Mouse (Mus musculus): Measurements from ENCODE around the gene Lrrc3c. TPM values are rescaled to one million over a fixed set of nuclear protein-coding genes. Genes with fewer than 3 reads are reported as not detected.

The Lrrc3c gene
- polyA plus RNA-seq, 1 experiment from 2014 or later = not detected

DNA sequence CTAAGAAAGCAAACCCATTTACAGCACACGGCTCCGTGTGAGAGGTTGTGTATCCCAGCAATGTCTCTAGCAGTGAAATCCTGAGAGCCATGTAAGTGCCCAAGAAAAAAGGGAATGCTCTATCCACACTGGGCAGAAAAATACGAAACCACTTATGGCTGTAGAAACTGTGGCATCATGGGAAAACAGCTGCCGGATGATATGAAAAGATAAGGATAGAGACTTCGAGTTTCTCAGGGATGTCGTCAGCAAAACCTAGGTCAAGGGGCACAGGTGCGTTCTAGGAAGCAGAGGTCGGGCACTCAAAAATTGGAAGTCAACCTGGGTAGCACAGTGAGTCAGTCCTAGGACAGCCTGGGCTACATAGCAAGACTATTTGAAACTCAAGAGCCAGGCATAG, 8.8 kb upstream of the Lrrc3c start:
- H3K4me3 ChIP-seq (ENCODE audit: low read depth, low read length) = no peak overlapping the region
- ATAC-seq (replicated peaks; ENCODE audit: low FRiP score) (no peak), DNase-seq (ENCODE audit: low spot score) (no peak)
- peak overlapping the region; percentile 89; the same call in 1 of the 2 replicates for H3K4me2 ChIP-seq
- no peaks in the 10 kb centered on the region for H3K9me3 ChIP-seq (ENCODE audit: control insufficient read depth, low read length)
- peak overlapping the region; percentile 97; the same call in 1 of the 2 replicates for H3K27ac ChIP-seq (ENCODE audit: low read depth, low read length)
- 73% methylated on average over 8 of the region's 8 CpGs for WGBS
- no peaks in the 10 kb centered on the region for H3K27me3 ChIP-seq (replicated peaks; ENCODE audit: control insufficient read depth, insufficient read depth, low read length)
- H3K36me3 ChIP-seq (ENCODE audit: control insufficient read depth, insufficient read depth, low read length) = no peaks in the 10 kb centered on the region
- peaks cover 41% of the 10 kb centered on the region for H3K4me1 ChIP-seq (replicated peaks; ENCODE audit: control insufficient read depth, insufficient read depth, low read length)
- H3K9ac ChIP-seq (ENCODE audit: low read depth, low read length) = peak overlapping the region; percentile 15

DNA sequence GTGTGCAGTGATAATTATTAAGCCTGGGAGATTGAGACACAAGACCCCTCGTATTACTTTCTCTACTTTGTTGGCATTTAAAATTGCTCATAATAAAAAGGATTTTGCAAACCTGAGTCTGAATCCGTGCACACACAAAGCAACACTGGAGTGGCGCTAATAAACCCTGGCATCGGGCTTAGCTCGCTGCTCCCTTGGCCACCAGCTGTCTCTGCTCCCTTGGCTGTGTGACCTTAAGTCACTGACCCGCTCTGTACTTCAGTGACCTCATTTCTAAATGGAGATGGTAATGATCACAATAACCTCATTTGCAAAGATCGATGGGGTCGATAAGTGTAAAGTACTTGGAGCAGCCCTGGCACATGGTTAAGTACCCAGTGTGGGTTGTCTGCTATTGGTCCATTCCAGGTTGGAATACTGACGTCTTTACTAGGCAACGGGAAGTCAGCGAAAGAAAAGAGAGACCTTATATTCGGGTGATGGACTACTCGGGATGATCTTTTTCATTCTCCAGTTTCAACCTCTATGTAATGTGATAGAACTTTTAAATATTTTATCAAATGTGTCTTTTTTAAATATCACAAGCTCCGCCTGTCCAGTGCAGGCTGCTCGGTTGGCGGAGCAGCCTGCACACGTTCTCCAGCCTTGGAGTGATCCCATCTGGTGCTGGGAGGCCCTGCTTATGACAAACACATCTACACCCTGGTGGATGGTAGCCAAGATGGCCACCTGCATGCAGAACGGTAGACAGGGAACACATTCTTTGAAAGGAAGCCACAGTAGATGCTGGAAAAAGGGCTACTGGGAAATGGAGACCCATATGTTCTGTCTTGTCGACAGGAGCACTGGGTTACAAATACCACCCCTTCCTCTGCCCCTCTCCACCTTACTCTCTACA, 7.3 kb upstream of the Lrrc3c start:
- no peaks in the 10 kb centered on the region for H3K27me3 ChIP-seq (replicated peaks; ENCODE audit: control insufficient read depth, insufficient read depth, low read length)
- peaks cover 26% of the 10 kb centered on the region for H3K4me1 ChIP-seq (replicated peaks; ENCODE audit: control insufficient read depth, insufficient read depth, low read length)
- no peak for ATAC-seq (replicated peaks; ENCODE audit: low FRiP score)
- H3K27ac ChIP-seq (ENCODE audit: low read depth, low read length) = no peak overlapping the region
- H3K4me2 ChIP-seq = no peak overlapping the region
- no peak overlapping the region for H3K9ac ChIP-seq (ENCODE audit: low read depth, low read length)
- H3K4me3 ChIP-seq (ENCODE audit: low read depth, low read length) = no peak overlapping the region
- no peak for DNase-seq (ENCODE audit: low spot score)
- H3K9me3 ChIP-seq (ENCODE audit: control insufficient read depth, low read length) = no peaks in the 10 kb centered on the region
- 79% methylated on average over 19 of the region's 19 CpGs for WGBS
- H3K36me3 ChIP-seq (ENCODE audit: control insufficient read depth, insufficient read depth, low read length) = no peaks in the 10 kb centered on the region

DNA sequence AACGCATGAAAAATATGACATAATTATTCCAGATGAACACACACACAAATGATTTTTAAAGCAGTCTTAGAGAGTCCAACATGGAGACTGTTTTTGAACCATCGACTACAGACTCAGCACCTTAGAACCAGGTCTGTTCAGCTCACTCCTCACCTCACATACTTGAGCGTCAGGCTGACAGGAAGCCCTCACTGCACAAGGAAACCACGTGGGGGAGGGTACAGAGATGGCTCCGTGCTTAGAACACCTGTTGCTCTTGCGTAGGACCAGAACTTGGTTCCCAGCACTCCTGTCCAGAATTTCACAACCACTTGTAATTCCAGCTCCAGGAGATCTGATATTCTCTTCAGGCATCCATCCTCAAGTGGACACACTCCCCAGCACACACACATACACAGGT, 3.1 kb upstream of the Lrrc3c start:
- 67% methylated on average over 6 of the region's 6 CpGs for WGBS
- no peaks in the 10 kb centered on the region for H3K9me3 ChIP-seq (ENCODE audit: control insufficient read depth, low read length)

DNA sequence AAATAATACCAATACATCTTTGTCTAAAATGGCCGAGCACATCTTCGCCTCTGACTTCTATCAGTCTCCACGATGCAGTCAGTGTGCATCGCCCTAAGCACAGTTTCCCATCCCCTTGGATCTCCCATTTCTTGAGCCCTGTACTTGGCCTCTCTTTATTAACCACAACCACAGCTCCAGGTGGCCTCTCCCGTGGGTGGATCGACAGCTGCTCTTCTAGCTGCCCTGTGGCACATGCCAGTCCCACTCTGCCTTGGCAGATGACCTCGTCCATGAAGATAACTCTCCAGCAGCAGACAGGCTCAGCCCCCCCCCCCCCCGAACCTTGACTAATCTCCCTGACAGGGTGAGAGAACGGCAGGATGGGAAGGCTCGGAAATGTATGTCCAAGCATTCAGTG, 2.6 kb upstream of the Lrrc3c start:
- H3K4me3 ChIP-seq (ENCODE audit: low read depth, low read length) = no peak overlapping the region
- no peak overlapping the region for H3K9ac ChIP-seq (ENCODE audit: low read depth, low read length)
- peaks cover 28% of the 10 kb centered on the region for H3K27me3 ChIP-seq (replicated peaks; ENCODE audit: control insufficient read depth, insufficient read depth, low read length)
- H3K36me3 ChIP-seq (ENCODE audit: control insufficient read depth, insufficient read depth, low read length) = no peaks in the 10 kb centered on the region
- H3K9me3 ChIP-seq (ENCODE audit: control insufficient read depth, low read length) = no peaks in the 10 kb centered on the region
- 62% methylated on average over 10 of the region's 10 CpGs for WGBS
- ATAC-seq (replicated peaks; ENCODE audit: low FRiP score) (no peak), DNase-seq (ENCODE audit: low spot score) (no peak)
- peaks cover 4% of the 10 kb centered on the region; the same call in 1 of the 2 replicates for H3K4me1 ChIP-seq (replicated peaks; ENCODE audit: control insufficient read depth, insufficient read depth, low read length)
- no peak overlapping the region for H3K4me2 ChIP-seq
- no peak overlapping the region for H3K27ac ChIP-seq (ENCODE audit: low read depth, low read length)

More for the DNA sequence above, 3.1 kb upstream of the Lrrc3c start:
- H3K27ac ChIP-seq (ENCODE audit: low read depth, low read length) = no peak overlapping the region
- H3K9ac ChIP-seq (ENCODE audit: low read depth, low read length) = no peak overlapping the region
- peaks cover 4% of the 10 kb centered on the region; the same call in 1 of the 2 replicates for H3K4me1 ChIP-seq (replicated peaks; ENCODE audit: control insufficient read depth, insufficient read depth, low read length)
- no peak overlapping the region for H3K4me3 ChIP-seq (ENCODE audit: low read depth, low read length)
- ATAC-seq (replicated peaks; ENCODE audit: low FRiP score) (no peak), DNase-seq (ENCODE audit: low spot score) (no peak)
- H3K36me3 ChIP-seq (ENCODE audit: control insufficient read depth, insufficient read depth, low read length) = no peaks in the 10 kb centered on the region
- peaks cover 23% of the 10 kb centered on the region for H3K27me3 ChIP-seq (replicated peaks; ENCODE audit: control insufficient read depth, insufficient read depth, low read length)
- no peak overlapping the region for H3K4me2 ChIP-seq

DNA sequence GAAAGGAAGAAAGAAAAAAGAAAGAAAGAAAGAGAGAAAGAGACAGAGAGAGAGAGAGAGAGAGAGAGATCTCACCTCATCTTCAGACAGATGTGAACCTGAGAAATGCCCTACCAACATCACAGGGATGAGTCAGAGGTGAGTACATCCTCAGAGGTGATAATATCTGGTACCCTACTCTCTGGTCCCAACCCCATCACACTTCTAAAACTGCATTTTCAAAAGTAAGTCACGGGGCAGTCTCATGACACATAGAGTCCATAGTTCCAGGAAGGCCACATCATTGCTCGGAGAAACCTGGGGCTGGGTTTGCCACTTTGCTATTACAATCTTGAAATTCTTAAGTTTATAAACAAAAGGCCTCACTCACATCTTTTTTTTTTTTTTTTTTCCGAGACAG, 2.1 kb upstream of the Lrrc3c start:
- no peaks in the 10 kb centered on the region for H3K9me3 ChIP-seq (ENCODE audit: control insufficient read depth, low read length)
- 72% methylated on average over 3 of the region's 3 CpGs for WGBS

DNA sequence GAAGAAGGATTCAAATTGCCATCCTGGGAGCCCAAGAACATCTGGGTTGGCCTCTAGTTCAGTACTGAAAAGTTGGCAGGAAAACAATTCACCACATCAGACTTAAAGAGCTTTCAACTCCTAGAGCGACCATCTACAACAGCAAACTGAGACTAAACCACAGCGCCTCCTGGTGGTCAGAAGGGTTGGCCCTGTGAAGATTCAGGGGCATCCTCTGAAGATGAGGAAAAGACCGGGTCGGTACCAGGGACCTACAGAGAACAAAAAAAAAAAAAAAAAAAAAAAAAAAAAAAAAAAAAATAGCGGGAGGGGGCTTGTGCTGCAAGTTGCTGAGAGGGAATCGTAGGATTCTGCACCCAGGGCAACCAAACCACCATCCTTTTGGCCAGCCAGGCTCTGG, 728 bp upstream of the Lrrc3c start:
- Histone ChIP-seq H3K9ac (ENCODE audit: low read depth, low read length) (no peak overlapping the region), H3K27ac (ENCODE audit: low read depth, low read length) (no peak overlapping the region), H3K27me3 (replicated peaks; ENCODE audit: control insufficient read depth, insufficient read depth, low read length) (peaks cover 33% of the 10 kb centered on the region), H3K36me3 (ENCODE audit: control insufficient read depth, insufficient read depth, low read length) (no peaks in the 10 kb centered on the region), H3K4me2 (no peak overlapping the region), H3K9me3 (ENCODE audit: control insufficient read depth, low read length) (no peaks in the 10 kb centered on the region), H3K4me1 (replicated peaks; ENCODE audit: control insufficient read depth, insufficient read depth, low read length) (peaks cover 6% of the 10 kb centered on the region; the same call in 1 of the 2 replicates), H3K4me3 (ENCODE audit: low read depth, low read length) (no peak overlapping the region)
- ATAC-seq (replicated peaks; ENCODE audit: low FRiP score) (peak; percentile 64), DNase-seq (ENCODE audit: low spot score) (peak; percentile 70)
- WGBS = 21% methylated on average over 6 of the region's 6 CpGs

More for the DNA sequence above, 2.1 kb upstream of the Lrrc3c start:
- no peaks in the 10 kb centered on the region for H3K36me3 ChIP-seq (ENCODE audit: control insufficient read depth, insufficient read depth, low read length)
- H3K4me2 ChIP-seq = no peak overlapping the region
- DNase-seq (ENCODE audit: low spot score) (no peak), ATAC-seq (replicated peaks; ENCODE audit: low FRiP score) (no peak)
- H3K9ac ChIP-seq (ENCODE audit: low read depth, low read length) = no peak overlapping the region
- peaks cover 4% of the 10 kb centered on the region; the same call in 1 of the 2 replicates for H3K4me1 ChIP-seq (replicated peaks; ENCODE audit: control insufficient read depth, insufficient read depth, low read length)
- H3K27me3 ChIP-seq (replicated peaks; ENCODE audit: control insufficient read depth, insufficient read depth, low read length) = peaks cover 30% of the 10 kb centered on the region
- no peak overlapping the region for H3K4me3 ChIP-seq (ENCODE audit: low read depth, low read length)
- no peak overlapping the region for H3K27ac ChIP-seq (ENCODE audit: low read depth, low read length)

DNA sequence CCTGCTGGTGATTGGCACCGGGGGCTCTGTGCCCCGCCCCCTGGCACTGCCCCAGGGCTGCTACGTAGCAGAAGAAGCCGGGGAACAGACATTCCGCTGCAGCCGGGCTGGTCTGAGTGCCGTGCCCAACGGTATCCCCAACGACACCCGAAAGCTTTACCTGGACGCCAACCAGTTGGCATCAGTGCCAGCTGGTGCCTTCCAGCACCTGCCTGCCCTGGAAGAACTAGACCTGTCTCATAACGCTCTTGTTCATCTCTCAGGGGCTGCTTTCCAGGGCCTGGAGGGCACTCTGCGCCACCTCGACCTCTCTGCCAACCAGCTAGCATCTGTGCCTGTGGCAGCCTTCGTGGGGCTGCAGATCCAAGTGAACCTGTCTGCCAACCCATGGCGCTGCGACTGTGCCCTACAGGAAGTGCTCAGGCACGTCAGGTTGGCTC, 780 bp downstream of the Lrrc3c start:
- Histone ChIP-seq H3K27ac (ENCODE audit: low read depth, low read length) (no peak overlapping the region), H3K9ac (ENCODE audit: low read depth, low read length) (no peak overlapping the region), H3K4me1 (replicated peaks; ENCODE audit: control insufficient read depth, insufficient read depth, low read length) (0 out of 2 replicates have a peak, but pooled peaks cover 6% of the 10 kb centered on the region), H3K36me3 (ENCODE audit: control insufficient read depth, insufficient read depth, low read length) (no peaks in the 10 kb centered on the region), H3K9me3 (ENCODE audit: control insufficient read depth, low read length) (no peaks in the 10 kb centered on the region), H3K27me3 (replicated peaks; ENCODE audit: control insufficient read depth, insufficient read depth, low read length) (peaks cover 39% of the 10 kb centered on the region), H3K4me3 (ENCODE audit: low read depth, low read length) (no peak overlapping the region), H3K4me2 (no peak overlapping the region)
- ATAC-seq (replicated peaks; ENCODE audit: low FRiP score) (no peak), DNase-seq (ENCODE audit: low spot score) (no peak)
- 61% methylated on average over 18 of the region's 18 CpGs for WGBS

DNA sequence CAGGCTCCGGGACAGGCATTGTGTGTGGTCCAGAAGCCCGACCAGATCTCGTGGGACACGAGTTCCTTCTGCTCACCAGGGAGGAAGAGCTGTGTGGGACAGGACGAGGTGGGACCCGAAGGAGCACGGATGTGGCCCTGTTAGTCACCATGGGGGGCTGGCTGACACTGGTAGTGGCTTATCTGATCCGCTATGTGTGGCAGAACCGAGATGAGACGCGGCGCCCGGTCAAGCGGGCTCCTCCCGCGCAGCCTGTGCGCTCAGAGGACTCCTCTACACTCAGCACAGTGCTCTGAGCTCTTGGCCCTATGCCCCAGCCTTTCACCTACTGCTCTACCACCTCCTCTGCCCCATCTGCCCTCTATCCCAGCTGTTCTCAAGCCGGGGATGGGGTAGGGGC, 1.2 kb downstream of the Lrrc3c start:
- WGBS = 16% methylated on average over 18 of the region's 18 CpGs

More for the DNA sequence above, 1.2 kb downstream of the Lrrc3c start:
- H3K27ac ChIP-seq (ENCODE audit: low read depth, low read length) = no peak overlapping the region
- no peak for DNase-seq (ENCODE audit: low spot score)
- no peak overlapping the region for H3K9ac ChIP-seq (ENCODE audit: low read depth, low read length)
- H3K36me3 ChIP-seq (ENCODE audit: control insufficient read depth, insufficient read depth, low read length) = no peaks in the 10 kb centered on the region
- no peak overlapping the region for H3K4me2 ChIP-seq
- H3K9me3 ChIP-seq (ENCODE audit: control insufficient read depth, low read length) = no peaks in the 10 kb centered on the region
- H3K4me3 ChIP-seq (ENCODE audit: low read depth, low read length) = no peak overlapping the region
- H3K27me3 ChIP-seq (replicated peaks; ENCODE audit: control insufficient read depth, insufficient read depth, low read length) = peaks cover 40% of the 10 kb centered on the region
- 0 out of 2 replicates have a peak, but pooled peaks cover 6% of the 10 kb centered on the region for H3K4me1 ChIP-seq (replicated peaks; ENCODE audit: control insufficient read depth, insufficient read depth, low read length)
- ATAC-seq (replicated peaks; ENCODE audit: low FRiP score) = no peak
